Mouse (Mus musculus) lung, postnatal 0 days (tissue): ENCODE results near the gene Dqx1. TPM values are rescaled to one million over a fixed set of nuclear protein-coding genes. Genes with fewer than 3 reads are reported as not detected.

Experiments
- ATAC-seq: fragments of 200-750 bp; cut with Nextera tagmentation; 2 replicates; pipeline ENCODE4 v1.8.0; 2017; ENCODE audit warnings: moderate library complexity
- DNase-seq: peaks from one replicate; pipeline ENCODE4 v3.0.0-alpha.2; 2016; ENCODE audit warnings: low spot score
- H3K27ac ChIP-seq: fragments of 300-500 bp; sonication (generic); 2 replicates; pipeline ENCODE4 v1.5.1; 2014; ENCODE audit warnings: antibody characterized with exemption, mild to moderate bottlenecking, low read length, mixed read lengths
- H3K27me3 ChIP-seq: fragments of 300-500 bp; sonication (generic); replicated peaks from 2 replicates; pipeline ENCODE4 v1.6.1; 2014; ENCODE audit warnings: low read length, mixed read lengths; ENCODE audit not compliant: insufficient read depth
- H3K36me3 ChIP-seq: fragments of 300-500 bp; sonication (generic); 2 replicates; pipeline ENCODE4 v1.6.1; 2014; ENCODE audit warnings: low read length, mixed read lengths; ENCODE audit not compliant: insufficient read depth
- H3K4me1 ChIP-seq: fragments of 300-500 bp; sonication (generic); 2 replicates; pipeline ENCODE4 v1.6.1; 2014; ENCODE audit warnings: antibody characterized with exemption, low read depth, low read length, mixed read lengths; ENCODE audit not compliant: insufficient read depth
- H3K4me2 ChIP-seq: fragments of 300-500 bp; sonication (generic); replicated peaks from 2 replicates; pipeline ENCODE4 v1.6.1; 2014; ENCODE audit warnings: low read depth, mild to moderate bottlenecking, low read length, moderate library complexity, mixed read lengths
- H3K4me3 ChIP-seq: fragments of 300-500 bp; sonication (generic); 2 replicates; pipeline ENCODE4 v1.5.1; 2014; ENCODE audit warnings: low read depth, low read length
- H3K9ac ChIP-seq: fragments of 300-500 bp; sonication (generic); replicated peaks from 2 replicates; pipeline ENCODE4 v1.6.1; 2014; ENCODE audit warnings: low read depth, mild to moderate bottlenecking
- H3K9me3 ChIP-seq: fragments of 300-500 bp; sonication (generic); 2 replicates; pipeline ENCODE4 v1.6.1; 2016; ENCODE audit warnings: low read length, mixed read lengths
- CTCF ChIP-seq: IDR thresholded peaks from 2 replicates; pipeline ENCODE4 v1.5.1; 2016; ENCODE audit warnings: antibody characterized with exemption, mild to moderate bottlenecking
- EP300 ChIP-seq: IDR thresholded peaks from 2 replicates; pipeline ENCODE4 v1.6.1; 2016; ENCODE audit warnings: antibody characterized with exemption, mild to moderate bottlenecking, control low read depth
- WGBS: fragments of 180-500 bp; shearing (Covaris S2); extraction: QIAGEN DNeasy Blood & Tissue Kit; methylation state at CpG from one replicate; pipeline ENCODE4 v1.1.7; 2014; 5-methylcytosine and 5-hydroxymethylcytosine counted together
- polyA plus RNA-seq: library from polyadenylated mRNA; unstranded; fragments of >200 nt; fragmentation: Nextera tagmentation; extraction: Ambion mirVana; gene quantifications from 2 replicates; pipeline ENCODE4 v1.2.1, GENCODE M21; 2015

The Dqx1 gene
- polyA plus RNA-seq, 1 experiment from 2014 or later, result 1.9 TPM

DNA sequence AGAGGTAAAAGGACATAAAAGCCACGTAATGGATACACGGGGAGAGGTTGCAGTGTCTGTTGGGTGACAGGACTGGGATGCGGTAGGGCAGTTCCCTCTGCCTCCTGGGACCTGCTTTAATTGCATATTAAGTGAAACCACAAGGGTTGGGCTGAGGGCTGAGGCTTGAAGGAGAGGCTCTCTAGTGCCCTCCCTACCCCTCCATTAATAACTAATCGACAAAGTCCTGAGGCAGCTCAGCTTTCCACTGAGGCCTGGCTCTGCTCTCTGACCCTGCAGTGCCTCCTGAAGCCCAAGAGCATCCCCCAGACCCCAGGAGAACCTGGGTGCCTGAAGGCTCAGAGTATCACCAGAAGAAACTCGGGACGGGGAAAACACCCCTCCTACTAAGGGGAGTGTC is 26.8 kb downstream of the Dqx1 start:
- no peak for TF ChIP-seq CTCF
- no peak for TF ChIP-seq EP300
- no peak for DNase-seq
- Histone ChIP-seq H3K27ac (no peak overlapping the region), H3K27me3 (peaks cover 28% of the 10 kb centered on the region; the same call in 1 of the 2 replicates), H3K4me2 (no peak overlapping the region), H3K4me3 (no peak overlapping the region), H3K36me3 (no peaks in the 10 kb centered on the region), H3K4me1 (peaks cover 5% of the 10 kb centered on the region), H3K9ac (no peak overlapping the region), H3K9me3 (no peaks in the 10 kb centered on the region)
- 10% methylated on average over 6 of the region's 6 CpGs for WGBS
- ATAC-seq, result no peak

DNA sequence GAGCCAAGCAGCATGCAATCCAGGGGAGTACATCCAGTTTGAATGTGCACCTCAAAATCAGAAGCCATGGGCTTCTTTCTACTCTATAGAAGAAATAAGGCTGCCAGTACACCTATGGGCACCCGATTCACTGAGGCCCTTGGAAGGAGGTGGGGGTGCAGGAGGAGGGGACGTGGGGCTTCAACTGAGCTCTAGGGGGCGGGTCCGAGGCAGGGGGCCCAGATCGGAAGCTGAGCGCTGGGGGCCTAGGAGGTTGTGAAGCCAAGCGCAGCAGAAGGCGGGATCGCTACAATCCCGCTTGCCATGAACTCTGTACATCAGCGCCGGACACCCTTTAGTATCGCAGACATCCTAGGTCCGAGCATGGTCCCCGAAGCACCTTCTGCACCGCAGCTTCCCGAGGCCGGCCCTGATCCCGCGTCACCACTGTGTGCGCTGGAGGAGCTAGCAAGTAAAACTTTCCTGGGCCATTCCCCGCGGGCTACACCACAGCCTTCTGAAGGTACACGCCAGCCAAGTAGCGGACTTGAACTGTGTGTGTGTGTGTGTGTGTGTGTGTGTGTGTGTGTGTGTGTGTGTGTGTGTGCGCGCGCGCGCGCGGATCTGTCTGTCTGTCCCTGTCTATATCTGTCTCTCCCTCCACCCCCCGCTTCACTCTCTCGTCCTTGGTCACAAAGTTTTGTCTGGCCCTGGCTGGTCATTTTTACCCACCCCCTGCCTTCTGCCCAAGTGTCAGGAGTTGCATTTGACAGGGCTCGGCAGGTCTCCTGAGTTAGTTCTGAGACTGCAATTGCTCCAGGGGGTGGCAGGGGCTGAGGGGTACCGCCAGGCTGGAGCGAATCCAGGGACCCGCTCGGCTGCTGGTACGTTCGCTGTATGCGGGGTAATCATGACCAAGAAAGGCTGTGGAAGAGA is 28.7 kb downstream of the Dqx1 start, which contains the start of gene Lbx2:
TSS of gene Lbx2 (plus strand) at position 247 of the 915 bp plus-strand sequence.
- no peak for TF ChIP-seq CTCF
- Histone ChIP-seq H3K4me2 (peak within 1 kb of the TSS; percentile 50), H3K36me3 (no peaks in the 10 kb centered on the region), H3K9me3 (no peaks in the 10 kb centered on the region), H3K27ac (no peak within 1 kb of the TSS), H3K4me3 (peak within 1 kb of the TSS; percentile 16; the same call in 1 of the 2 replicates), H3K4me1 (peaks cover 5% of the 10 kb centered on the region), H3K27me3 (peaks cover 28% of the 10 kb centered on the region; the same call in 1 of the 2 replicates), H3K9ac (no peak within 1 kb of the TSS)
- no peak for ATAC-seq
- 3% methylated on average over 35 of the region's 42 CpGs for WGBS
- DNase-seq, result no peak

DNA sequence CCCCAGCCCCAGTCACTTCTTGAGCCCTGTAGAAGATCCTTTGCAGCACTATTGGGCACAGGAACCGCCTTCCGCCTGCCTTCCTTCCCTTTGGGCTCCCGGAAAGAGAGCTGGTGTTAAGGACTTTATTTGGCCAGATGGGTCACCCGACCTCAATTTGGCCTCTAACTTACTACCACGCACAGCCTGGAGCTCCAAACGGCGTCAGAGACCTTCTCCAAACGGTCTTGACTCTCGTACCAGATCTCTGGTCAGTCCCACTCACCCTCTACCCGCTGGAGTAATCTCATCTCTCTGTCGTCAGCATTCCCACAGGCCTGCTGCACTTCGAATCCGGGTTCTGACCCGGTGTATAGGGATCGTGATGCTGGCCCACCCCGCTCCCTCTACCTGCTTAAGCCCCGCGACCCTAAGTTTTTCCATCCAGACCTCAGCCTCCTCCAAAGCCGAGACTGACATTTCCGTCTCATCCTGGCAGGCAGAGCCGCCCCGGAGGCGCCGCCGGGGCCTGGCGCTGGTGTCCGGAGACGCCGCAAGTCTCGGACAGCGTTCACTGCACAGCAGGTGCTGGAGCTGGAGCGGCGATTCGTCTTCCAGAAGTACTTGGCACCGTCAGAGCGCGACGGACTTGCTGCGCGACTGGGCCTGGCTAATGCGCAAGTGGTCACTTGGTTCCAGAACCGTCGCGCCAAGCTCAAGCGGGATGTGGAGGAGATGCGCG is 29.7 kb downstream of the Dqx1 start:
- no peak overlapping the region for H3K27ac ChIP-seq
- H3K4me2 ChIP-seq, result peak overlapping the region; percentile 50
- DNase-seq (no peak), ATAC-seq (no peak; the same call in 1 of the 2 replicates)
- H3K4me1 ChIP-seq, result peaks cover 5% of the 10 kb centered on the region
- H3K36me3 ChIP-seq, result no peaks in the 10 kb centered on the region
- H3K9ac ChIP-seq, result no peak overlapping the region
- 2% methylated on average over 47 of the region's 47 CpGs for WGBS
- peak overlapping the region; percentile 16 for H3K4me3 ChIP-seq
- H3K27me3 ChIP-seq, result peaks cover 28% of the 10 kb centered on the region; the same call in 1 of the 2 replicates
- TF ChIP-seq CTCF (no peak), EP300 (no peak)
- H3K9me3 ChIP-seq, result no peaks in the 10 kb centered on the region

DNA sequence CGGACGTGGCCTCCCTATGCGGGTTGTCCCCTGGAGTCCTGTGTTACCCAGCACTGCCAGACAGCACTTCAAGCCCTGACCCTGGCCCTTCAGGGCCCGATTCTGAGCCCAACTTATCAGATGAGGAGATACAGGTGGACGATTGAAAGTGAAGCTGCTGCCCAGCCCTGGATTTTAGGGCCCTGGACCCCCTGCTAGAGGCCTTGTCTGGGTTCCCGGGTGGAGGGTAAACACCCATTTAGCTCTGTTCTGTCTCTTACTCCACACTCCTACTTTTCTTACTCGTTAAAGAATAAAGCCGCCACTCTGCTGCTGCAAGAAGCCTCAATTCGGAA is 30.2 kb downstream of the Dqx1 start:
- no peak overlapping the region for H3K27ac ChIP-seq
- no peaks in the 10 kb centered on the region for H3K9me3 ChIP-seq
- peaks cover 5% of the 10 kb centered on the region for H3K4me1 ChIP-seq
- TF ChIP-seq CTCF, result no peak
- no peak for TF ChIP-seq EP300
- WGBS, result 16% methylated on average over 9 of the region's 9 CpGs
- H3K27me3 ChIP-seq, result peaks cover 28% of the 10 kb centered on the region; the same call in 1 of the 2 replicates
- H3K36me3 ChIP-seq, result no peaks in the 10 kb centered on the region
- H3K4me2 ChIP-seq, result peak overlapping the region; percentile 50
- no peak for ATAC-seq
- DNase-seq, result no peak
- no peak overlapping the region for H3K9ac ChIP-seq
- H3K4me3 ChIP-seq, result peak overlapping the region; percentile 16

DNA sequence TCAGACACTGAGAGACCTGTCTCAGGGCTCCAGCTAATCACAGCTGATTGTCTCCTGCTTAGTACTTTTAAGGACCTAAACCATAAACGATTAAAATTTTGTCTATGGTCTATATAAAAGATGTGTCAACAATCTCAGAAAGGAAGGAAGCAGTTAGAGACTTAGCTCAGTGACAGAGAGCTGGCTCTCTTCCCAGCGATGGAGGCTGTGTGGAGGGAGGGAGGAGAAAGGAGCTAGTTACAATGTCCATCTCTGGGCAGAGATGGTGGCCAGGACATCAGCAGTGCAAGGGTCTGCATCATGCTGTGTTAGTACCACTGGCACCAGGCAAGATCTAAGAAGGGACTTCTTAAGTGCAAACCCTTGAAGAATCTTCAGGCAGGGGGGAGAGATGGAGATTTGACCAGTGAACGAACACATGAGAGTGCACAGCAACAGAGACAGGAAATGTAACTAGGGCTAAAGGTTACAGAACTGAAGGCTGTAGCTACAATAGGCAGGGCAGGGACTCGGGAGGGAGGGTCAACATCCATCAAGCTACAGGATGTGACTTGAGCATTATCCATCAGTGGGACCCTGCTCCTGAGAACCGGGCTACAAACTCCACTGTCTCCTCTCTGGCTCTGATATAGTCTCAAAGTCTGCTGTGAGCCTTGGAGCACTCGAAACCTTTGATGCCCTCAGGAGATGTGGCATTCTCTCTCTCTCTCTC is 34.9 kb downstream of the Dqx1 start:
- ATAC-seq (peak; percentile 67), DNase-seq (no peak)
- Histone ChIP-seq H3K27me3 (peaks cover 9% of the 10 kb centered on the region; the same call in 1 of the 2 replicates), H3K4me1 (peaks cover 5% of the 10 kb centered on the region; the same call in 1 of the 2 replicates), H3K9ac (no peak overlapping the region), H3K36me3 (no peaks in the 10 kb centered on the region), H3K4me3 (no peak overlapping the region), H3K9me3 (no peaks in the 10 kb centered on the region), H3K4me2 (no peak overlapping the region), H3K27ac (no peak overlapping the region)
- no peak for TF ChIP-seq CTCF
- no peak for TF ChIP-seq EP300
- WGBS, result 18% methylated on average over 6 of the region's 6 CpGs

DNA sequence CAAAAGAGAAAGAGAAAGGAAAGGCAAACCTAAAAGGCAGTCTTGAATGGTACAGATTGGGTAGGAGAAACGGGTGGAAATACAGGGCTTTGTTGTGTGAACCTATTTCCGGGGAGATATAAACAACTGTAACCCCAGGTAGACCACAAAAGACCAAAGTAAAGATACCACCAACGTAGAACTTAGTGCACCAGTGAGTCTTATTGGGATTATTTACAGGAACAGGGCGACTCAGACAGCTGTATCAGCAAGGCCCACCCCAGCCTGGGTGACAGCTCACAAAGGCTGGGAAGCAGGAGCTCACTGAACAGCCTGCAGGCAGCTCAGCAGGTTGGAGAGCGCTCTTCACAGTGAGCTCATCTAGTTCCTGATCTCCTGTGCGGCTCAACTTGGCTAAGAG is 38.3 kb downstream of the Dqx1 start:
- no peak overlapping the region for H3K27ac ChIP-seq
- DNase-seq (no peak), ATAC-seq (no peak)
- H3K4me1 ChIP-seq, result no peaks in the 10 kb centered on the region
- no peak overlapping the region for H3K4me3 ChIP-seq
- no peaks in the 10 kb centered on the region for H3K36me3 ChIP-seq
- H3K4me2 ChIP-seq, result no peak overlapping the region
- H3K9me3 ChIP-seq, result no peaks in the 10 kb centered on the region
- no peak overlapping the region for H3K9ac ChIP-seq
- WGBS, result 40% methylated on average over 6 of the region's 6 CpGs
- no peaks in the 10 kb centered on the region for H3K27me3 ChIP-seq
- TF ChIP-seq EP300, result no peak
- TF ChIP-seq CTCF, result no peak
